Mouse (Mus musculus) testis, adult 2 months (tissue): ENCODE results near the gene Tmem44.

Source experiments
- CTCF ChIP-seq: fragments of 200-500 bp; IDR thresholded peaks from 2 replicates; pipeline ENCODE4 v1.5.1; 2012; ENCODE audit warnings: low read depth, mild to moderate bottlenecking, inconsistent platforms, low read length, moderate library complexity; ENCODE audit not compliant: control insufficient read depth, insufficient read depth, insufficient replicate concordance
- POLR2A ChIP-seq: fragments of 200-500 bp; IDR thresholded peaks from 2 replicates; pipeline ENCODE4 v1.6.1; 2012; ENCODE audit warnings: low read depth, mild to moderate bottlenecking, inconsistent platforms, low read length, moderate library complexity; ENCODE audit not compliant: control insufficient read depth

GRCm38 (mm10) chr16:30570173-30570572, 19.5 kb upstream of the Tmem44 start:
- TF ChIP-seq CTCF (no peak), POLR2A (no peak)
